Mouse (Mus musculus) frontal cortex, adult (tissue): Measurements from ENCODE around the gene Olfr1350.
"Not testable (repeated sequence)": the region's sequence is repeated elsewhere in the genome, so short reads cannot be mapped to it uniquely, and the experiment has no call there.

Experiments used
- ATAC-seq: cut with Nextera tagmentation; 2 replicates; pipeline ENCODE4 v1.9.2; 2017; ENCODE audit warnings: mild to moderate bottlenecking, moderate library complexity, mixed read lengths; ENCODE audit not compliant: low TSS enrichment

The Olfr1350 gene

DNA sequence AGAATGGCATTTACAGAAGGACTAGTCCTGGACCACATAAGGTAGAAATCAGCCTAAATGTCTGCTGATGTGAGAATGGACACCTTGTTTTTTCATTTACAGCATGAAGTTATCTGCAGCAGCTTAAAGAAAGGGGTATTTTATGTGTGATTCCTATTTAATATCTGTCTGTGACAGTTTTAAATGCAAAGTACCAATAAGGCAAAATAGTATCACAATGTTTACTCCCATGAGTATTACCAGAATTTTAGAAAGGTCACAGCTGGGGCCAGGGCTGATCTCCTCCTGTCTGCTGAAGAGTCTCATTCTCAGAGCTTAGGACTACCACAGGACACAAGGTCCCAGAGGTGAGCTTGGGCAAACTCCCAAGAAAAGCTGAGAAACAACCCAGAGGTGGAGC, at the start of gene Olfr1350:
Gene Olfr1350, plus strand, starts transcription at position 301 of the 400 bp plus-strand sequence.
- no peak for ATAC-seq

GRCm38 (mm10) chr7:6521666-6522065, 43.0 kb upstream of the Olfr1350 start:
- ATAC-seq = no peak

GRCm38 (mm10) chr7:6522850-6523249, 41.8 kb upstream of the Olfr1350 start, which contains the start of gene Olfr1349:
Olfr1349 (minus strand) TSS chr7:6522950.
- ATAC-seq = no peak

DNA sequence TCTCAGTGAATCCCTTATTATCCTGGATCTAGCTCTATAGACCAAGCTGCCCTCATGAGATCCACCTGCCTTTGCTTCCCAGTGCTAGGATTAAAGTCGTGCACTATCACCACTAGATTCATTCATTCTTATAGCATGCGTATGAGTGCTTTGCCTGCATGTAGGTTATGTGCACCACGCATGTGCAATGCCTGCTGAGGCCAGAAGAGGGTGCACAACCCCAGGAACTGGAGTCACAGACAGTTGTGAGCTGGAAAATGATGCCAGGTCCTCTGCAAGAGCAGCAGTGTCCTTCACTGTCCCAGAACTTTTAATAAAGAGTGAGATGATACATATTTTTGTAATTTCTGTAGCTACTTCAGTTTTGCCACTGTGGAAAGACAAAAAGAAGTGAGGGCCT, 39.6 kb upstream of the Olfr1350 start:
- no peak for ATAC-seq

DNA sequence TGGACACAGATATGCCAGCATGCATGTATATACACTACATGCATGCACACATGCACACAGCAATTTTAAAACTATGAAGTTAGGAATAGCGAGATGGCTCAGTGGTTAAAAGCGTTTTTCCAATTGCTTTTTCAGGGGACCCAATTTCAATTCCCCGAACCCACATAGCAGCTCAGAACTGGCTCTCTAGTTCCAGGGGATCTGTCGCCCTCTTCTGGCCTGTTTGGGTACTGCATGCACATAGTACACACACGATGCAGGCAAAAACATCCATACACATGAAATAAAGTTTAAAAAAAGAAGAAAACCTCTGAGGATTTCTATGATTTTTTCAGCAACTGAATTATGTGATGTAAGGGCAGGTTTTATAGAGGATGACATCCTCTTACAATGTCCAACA, 38.5 kb upstream of the Olfr1350 start:
- no peak for ATAC-seq

DNA sequence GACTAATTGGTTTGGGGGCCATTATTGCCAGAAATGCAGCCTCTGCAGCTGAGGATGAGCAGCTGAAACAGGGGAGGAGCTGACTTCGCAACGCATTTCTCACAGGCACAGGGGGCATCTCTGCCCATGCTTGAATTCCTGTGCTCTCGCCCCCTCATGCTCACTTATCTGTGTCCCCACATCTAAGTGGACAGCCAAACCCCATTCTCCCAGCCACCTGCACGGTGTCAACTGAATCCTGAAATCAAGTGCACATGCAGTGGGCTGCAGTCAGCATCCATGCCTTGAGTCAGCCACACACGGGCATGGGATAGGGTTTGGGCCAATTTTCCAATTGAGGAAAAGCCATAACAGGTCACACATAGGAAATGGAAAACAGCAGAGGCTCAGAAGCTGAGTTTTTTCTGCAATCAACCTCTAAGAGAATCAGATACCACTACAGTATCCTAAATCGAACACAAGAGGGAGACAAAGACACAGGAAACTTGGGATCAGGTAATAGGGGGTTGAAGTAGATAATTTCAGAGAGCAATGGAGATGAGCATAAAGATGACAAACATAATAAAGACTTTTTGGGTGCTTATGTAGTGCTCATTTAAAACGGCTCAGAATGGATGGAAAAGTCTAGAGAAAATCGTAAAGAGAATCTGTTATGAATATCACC, 21.6 kb downstream of the Olfr1350 start:
- ATAC-seq = peak; percentile 67; the same call in 1 of the 2 replicates

DNA sequence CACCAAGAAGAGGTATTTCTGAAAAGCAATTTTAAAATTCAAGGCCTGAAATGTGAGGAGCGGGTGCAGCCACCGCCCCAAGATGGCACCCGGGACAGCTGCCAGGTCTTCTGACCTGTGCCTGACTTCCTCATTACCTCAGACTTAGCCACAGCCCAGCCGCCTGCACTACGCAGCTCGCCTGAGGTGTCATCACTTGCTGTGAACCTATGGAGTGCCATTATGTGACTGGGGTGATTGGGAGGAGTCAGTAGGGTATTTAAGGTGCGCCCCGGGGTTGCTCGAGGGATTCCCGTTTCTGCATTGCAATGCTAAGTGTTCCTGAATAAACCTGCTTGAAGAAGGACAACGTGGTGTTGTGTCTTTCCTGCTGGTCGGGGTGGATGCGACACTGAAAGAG, 24.1 kb downstream of the Olfr1350 start:
- ATAC-seq = not testable (repeated sequence)

- ATAC-seq = no peak
Observed at GRCm38 (mm10) chr7:6603331-6603730, 38.7 kb downstream of the Olfr1350 start.
